Mouse (Mus musculus): ENCODE results near the gene Lipc. TPM values are rescaled to one million over a fixed set of nuclear protein-coding genes. Genes with fewer than 3 reads are reported as not detected.
A peak's percentile ranks its signal among the peaks of the same experiment; 100 is the strongest.

The Lipc gene
- polyA plus RNA-seq, 1 experiment from 2014 or later, result not detected

DNA sequence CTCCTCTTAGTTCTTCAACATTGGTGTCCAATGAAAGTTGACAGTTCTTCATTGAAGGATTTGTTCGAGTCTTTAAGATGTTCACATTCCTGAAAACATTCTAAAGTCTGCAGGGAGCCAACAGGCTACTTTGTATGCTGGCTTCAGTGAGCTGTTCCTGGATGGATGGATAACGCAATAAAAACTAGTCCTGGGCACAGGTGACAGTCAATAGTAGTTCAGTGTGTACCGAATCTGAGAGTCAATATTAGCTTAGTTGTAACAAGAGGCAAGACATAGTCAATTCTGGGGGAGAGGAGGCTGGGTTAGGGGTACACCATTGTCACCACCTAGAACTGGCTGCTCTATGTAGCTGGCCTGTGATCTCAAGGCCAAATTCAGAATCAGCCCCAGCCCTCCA is 17.2 kb upstream of the Lipc start:
- no peaks in the 10 kb centered on the region for H3K4me1 ChIP-seq (replicated peaks)
- no peaks in the 10 kb centered on the region for H3K9me3 ChIP-seq
- 78% methylated on average over 3 of the region's 3 CpGs for WGBS
- no peak overlapping the region for H3K4me2 ChIP-seq
- H3K27ac ChIP-seq (replicated peaks), result no peak overlapping the region
- no peaks in the 10 kb centered on the region for H3K27me3 ChIP-seq
- no peak overlapping the region for H3K9ac ChIP-seq
- H3K36me3 ChIP-seq, result no peaks in the 10 kb centered on the region
- no peak for ATAC-seq (ENCODE audit: low FRiP score, low read depth)
- no peak overlapping the region for H3K4me3 ChIP-seq

DNA sequence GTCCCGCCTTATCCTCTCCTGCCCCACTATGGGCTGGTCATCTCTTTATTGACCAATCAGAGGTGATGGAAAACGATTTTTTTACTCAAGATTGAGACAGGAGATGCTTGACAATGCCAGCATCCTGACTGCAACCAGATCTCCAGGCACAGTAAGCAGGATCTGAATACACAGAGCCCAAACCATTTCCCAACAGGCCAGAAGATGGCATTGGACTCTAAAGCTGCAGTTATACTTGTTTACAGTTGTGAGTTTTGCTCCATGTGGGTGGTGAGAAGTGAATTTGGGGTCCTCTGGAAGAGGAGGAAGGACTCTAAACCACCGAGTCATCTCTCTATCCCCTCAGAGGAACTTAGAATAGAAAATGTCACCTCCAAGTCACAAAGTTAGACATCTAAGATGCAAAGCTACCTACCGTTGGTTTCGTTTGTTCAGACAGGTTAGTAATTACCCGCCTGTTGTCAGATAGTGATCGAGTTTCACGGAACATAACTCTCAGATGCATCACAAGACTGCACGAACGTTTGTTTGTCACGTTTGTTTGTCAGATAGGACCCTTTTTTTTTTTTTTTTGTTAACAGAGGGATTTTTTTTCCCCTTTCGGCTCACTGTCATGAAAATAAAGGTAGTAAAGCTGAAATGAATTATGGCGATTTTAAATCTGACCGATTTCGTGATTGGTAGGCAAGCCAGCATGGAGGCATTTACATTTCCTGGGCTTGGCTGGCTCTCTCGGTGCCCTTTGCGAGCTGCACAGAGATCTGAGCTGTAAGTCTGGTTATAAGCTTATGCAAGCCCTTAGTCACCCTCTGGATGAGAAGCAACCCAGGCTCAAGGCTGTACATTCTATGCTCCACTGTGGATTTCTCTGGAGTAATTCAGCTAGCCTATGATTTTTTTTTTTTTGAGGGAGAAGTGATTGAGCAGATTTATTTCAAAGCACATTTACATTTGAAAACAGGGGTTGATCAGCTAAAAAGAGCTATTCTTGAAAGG is 14.3 kb upstream of the Lipc start:
- no peaks in the 10 kb centered on the region for H3K36me3 ChIP-seq
- WGBS, result 77% methylated on average over 17 of the region's 17 CpGs
- H3K4me2 ChIP-seq, result no peak overlapping the region
- H3K4me3 ChIP-seq, result no peak overlapping the region
- no peaks in the 10 kb centered on the region for H3K9me3 ChIP-seq
- H3K27ac ChIP-seq (replicated peaks), result no peak overlapping the region
- no peak for ATAC-seq (ENCODE audit: low FRiP score, low read depth)
- no peaks in the 10 kb centered on the region for H3K27me3 ChIP-seq
- H3K4me1 ChIP-seq (replicated peaks), result peaks cover 6% of the 10 kb centered on the region; the same call in 1 of the 2 replicates
- H3K9ac ChIP-seq, result no peak overlapping the region

DNA sequence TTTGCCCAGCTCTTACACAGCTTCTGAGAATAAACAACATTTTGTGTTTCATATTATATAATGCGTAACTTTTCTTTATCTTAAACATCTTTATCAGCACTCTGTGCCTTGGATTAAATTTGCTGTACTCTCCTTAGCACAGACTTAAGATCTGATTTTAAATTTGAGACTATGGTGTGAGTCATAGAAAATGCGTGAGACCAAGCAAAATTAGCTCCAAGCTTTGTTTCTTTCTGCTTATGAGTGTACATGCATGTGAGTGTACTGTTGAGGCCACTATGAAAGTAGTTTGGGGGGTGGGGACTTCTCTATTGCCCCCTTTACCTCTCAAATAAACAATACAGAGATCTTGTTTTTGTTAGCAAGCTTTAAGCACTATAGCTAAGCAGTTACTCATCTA is 13.4 kb upstream of the Lipc start:
- 98% methylated on average over 2 of the region's 2 CpGs for WGBS
- Histone ChIP-seq H3K9me3 (no peaks in the 10 kb centered on the region), H3K27ac (replicated peaks) (no peak overlapping the region), H3K9ac (no peak overlapping the region), H3K4me1 (replicated peaks) (peaks cover 6% of the 10 kb centered on the region; the same call in 1 of the 2 replicates), H3K27me3 (no peaks in the 10 kb centered on the region), H3K4me3 (no peak overlapping the region), H3K4me2 (no peak overlapping the region), H3K36me3 (no peaks in the 10 kb centered on the region)
- no peak for ATAC-seq (ENCODE audit: low FRiP score, low read depth)

DNA sequence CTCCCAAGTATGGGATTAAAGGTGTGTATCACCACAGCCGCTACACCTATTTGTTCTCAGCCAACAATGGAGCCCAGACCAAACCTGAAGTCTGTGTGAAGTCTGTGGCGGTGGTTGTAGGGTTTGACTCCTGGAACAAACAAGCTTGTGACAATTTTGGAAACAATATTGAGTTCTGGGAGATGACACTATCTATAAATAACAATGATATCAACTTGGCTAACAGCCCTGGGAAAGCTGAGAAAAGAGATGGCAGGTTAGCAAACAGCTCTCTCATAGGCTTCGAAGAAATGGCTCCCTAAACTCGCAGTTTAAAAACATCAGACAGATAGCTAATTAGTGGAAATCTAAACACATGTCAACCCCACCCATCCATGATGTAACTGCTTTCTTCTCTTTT is 13.0 kb upstream of the Lipc start:
- Histone ChIP-seq H3K9me3 (no peaks in the 10 kb centered on the region), H3K27me3 (no peaks in the 10 kb centered on the region), H3K4me2 (no peak overlapping the region), H3K4me3 (no peak overlapping the region), H3K27ac (replicated peaks) (no peak overlapping the region), H3K9ac (no peak overlapping the region), H3K4me1 (replicated peaks) (peaks cover 6% of the 10 kb centered on the region; the same call in 1 of the 2 replicates), H3K36me3 (no peaks in the 10 kb centered on the region)
- ATAC-seq (ENCODE audit: low FRiP score, low read depth), result no peak
- 90% methylated on average over 4 of the region's 4 CpGs for WGBS

DNA sequence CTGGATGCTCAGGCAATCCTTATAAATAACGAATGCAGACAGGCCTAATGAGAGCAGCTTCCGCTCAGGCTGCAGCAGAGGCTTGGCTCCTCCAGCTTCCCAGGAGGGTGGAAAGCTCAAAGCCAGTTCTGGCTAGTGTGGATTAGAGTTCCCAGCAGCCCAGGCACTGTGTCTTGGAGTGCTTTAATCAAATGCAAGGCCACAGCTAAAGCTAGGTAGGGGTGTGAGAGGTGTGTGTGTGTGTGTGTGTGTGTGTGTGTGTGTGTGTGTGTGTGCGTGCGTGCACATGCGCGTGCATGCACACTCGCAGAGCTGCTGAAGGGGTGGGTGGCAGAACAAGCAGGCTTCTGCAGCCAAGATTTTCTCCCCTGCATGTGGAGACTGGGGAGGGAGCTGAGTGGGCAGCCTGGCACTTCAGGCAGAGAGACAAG is 11.4 kb upstream of the Lipc start:
- Histone ChIP-seq H3K9me3 (no peaks in the 10 kb centered on the region), H3K4me3 (no peak overlapping the region), H3K4me1 (replicated peaks) (peaks cover 6% of the 10 kb centered on the region; the same call in 1 of the 2 replicates), H3K27ac (replicated peaks) (peak overlapping the region; percentile 3; the same call in 1 of the 2 replicates), H3K4me2 (no peak overlapping the region), H3K36me3 (no peaks in the 10 kb centered on the region), H3K9ac (no peak overlapping the region), H3K27me3 (no peaks in the 10 kb centered on the region)
- 71% methylated on average over 7 of the region's 7 CpGs for WGBS
- ATAC-seq (ENCODE audit: low FRiP score, low read depth), result peak; percentile 73; the same call in 1 of the 2 replicates

DNA sequence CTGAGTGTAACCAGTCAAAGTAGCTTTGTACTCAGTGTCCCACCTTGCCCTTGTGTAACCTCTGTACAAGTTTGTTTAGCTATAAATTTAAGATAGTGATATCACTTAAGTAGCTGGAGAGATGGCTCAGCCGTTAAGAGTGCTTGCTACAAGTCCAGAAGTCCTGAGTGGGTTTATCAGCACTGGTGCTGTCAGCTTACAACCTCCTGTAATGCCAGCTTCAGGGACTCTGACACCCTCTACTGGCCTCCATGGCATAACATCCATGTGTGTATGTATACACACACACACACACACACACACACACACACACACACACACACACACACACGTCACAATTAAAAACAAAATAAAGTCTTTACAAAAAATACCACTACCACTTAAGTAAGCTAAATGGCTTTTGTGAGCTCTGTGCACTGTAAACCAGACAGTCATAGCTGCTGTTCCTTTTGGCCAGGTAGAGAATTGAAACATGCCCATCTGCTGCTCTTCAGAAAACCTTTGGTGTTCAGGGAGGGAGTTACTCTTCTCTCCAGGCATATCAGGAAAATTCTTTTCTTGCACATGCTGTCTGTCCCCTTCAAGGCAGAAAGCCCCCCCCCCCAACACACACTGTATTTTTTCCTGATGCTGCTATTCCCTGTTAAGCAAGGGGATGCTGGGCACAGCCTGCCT is 10.9 kb upstream of the Lipc start:
- Histone ChIP-seq H3K9ac (no peak overlapping the region), H3K9me3 (no peaks in the 10 kb centered on the region), H3K4me2 (no peak overlapping the region), H3K36me3 (no peaks in the 10 kb centered on the region), H3K4me3 (no peak overlapping the region), H3K4me1 (replicated peaks) (peaks cover 6% of the 10 kb centered on the region; the same call in 1 of the 2 replicates), H3K27me3 (no peaks in the 10 kb centered on the region), H3K27ac (replicated peaks) (peak overlapping the region; percentile 3; the same call in 1 of the 2 replicates)
- ATAC-seq (ENCODE audit: low FRiP score, low read depth), result no peak
- 97% methylated on average over 2 of the region's 2 CpGs for WGBS

DNA sequence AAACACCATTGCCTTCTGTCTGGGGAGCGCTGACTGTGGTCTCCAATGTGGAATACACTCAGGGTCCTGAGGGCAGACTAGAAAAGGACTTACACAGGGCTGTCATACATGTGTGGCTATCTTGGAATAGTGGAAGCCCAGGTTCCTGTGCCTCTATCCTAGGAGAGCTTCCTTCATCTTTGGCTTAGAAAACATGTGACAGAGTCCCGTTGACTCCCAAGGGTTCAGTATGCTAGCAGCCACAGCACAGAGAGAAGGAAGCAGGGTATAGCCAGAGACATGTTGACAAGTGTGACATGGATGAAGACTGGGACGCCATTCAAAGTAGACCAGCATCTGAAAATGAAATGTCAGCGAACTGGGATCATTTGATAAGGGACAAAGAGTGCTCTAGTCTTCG is 8.3 kb upstream of the Lipc start:
- no peak overlapping the region for H3K4me2 ChIP-seq
- no peak overlapping the region for H3K27ac ChIP-seq (replicated peaks)
- peaks cover 6% of the 10 kb centered on the region; the same call in 1 of the 2 replicates for H3K4me1 ChIP-seq (replicated peaks)
- no peak overlapping the region for H3K4me3 ChIP-seq
- 92% methylated on average over 5 of the region's 5 CpGs for WGBS
- H3K9me3 ChIP-seq, result no peaks in the 10 kb centered on the region
- no peaks in the 10 kb centered on the region for H3K27me3 ChIP-seq
- H3K9ac ChIP-seq, result no peak overlapping the region
- ATAC-seq (ENCODE audit: low FRiP score, low read depth), result no peak
- no peaks in the 10 kb centered on the region for H3K36me3 ChIP-seq

DNA sequence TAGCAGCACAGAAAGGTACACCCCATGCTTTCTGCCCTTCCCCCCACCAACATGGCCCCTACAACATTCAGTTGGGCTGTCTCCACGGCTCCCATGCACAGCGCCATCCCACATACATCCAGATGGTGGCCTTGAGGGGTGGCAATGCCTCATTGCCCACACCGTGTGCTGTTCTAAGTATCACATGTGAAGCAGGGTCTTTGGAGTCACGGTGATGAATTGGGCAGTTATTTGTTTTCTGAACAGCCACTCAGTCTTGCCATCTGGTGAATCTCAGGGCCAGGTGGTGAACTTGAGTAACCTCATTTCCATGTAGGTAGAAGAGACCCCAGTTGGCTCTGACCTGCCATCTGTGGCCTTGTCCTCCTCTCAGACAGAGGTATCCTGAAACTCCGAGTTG is 7.8 kb upstream of the Lipc start:
- ATAC-seq (ENCODE audit: low FRiP score, low read depth), result peak; percentile 48; the same call in 1 of the 2 replicates

DNA sequence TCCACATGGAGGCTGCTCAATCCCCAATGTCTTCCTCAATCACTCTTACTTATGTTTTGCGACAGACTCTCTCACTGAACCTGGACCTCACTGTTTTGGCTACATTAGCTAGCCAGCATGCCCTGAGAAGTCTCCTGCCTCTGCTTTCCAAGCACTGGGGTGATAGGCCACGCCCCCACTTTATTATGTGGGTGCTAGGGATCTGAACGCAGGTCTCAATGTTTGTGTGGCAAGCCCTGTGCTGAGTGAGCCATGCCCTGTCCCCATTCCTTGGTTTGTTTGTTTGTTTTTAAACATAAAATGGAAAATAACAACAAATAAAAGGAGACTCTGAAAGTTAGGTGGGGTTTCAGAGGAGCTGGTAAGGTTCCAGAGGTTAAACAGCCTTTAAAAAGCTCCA is 7.4 kb upstream of the Lipc start:
- WGBS, result 89% methylated on average over 3 of the region's 3 CpGs
- ATAC-seq (ENCODE audit: low FRiP score, low read depth), result no peak
- peaks cover 6% of the 10 kb centered on the region; the same call in 1 of the 2 replicates for H3K4me1 ChIP-seq (replicated peaks)
- H3K36me3 ChIP-seq, result no peaks in the 10 kb centered on the region
- H3K27ac ChIP-seq (replicated peaks), result no peak overlapping the region
- no peaks in the 10 kb centered on the region for H3K27me3 ChIP-seq
- H3K4me2 ChIP-seq, result no peak overlapping the region
- H3K9ac ChIP-seq, result no peak overlapping the region
- H3K9me3 ChIP-seq, result no peaks in the 10 kb centered on the region
- no peak overlapping the region for H3K4me3 ChIP-seq

More for the DNA sequence above, 7.8 kb upstream of the Lipc start:
- no peaks in the 10 kb centered on the region for H3K9me3 ChIP-seq
- WGBS, result 56% methylated on average over 5 of the region's 5 CpGs
- H3K4me3 ChIP-seq, result no peak overlapping the region
- no peak overlapping the region for H3K27ac ChIP-seq (replicated peaks)
- no peak overlapping the region for H3K4me2 ChIP-seq
- H3K36me3 ChIP-seq, result no peaks in the 10 kb centered on the region
- no peak overlapping the region for H3K9ac ChIP-seq
- peaks cover 6% of the 10 kb centered on the region; the same call in 1 of the 2 replicates for H3K4me1 ChIP-seq (replicated peaks)
- H3K27me3 ChIP-seq, result no peaks in the 10 kb centered on the region

DNA sequence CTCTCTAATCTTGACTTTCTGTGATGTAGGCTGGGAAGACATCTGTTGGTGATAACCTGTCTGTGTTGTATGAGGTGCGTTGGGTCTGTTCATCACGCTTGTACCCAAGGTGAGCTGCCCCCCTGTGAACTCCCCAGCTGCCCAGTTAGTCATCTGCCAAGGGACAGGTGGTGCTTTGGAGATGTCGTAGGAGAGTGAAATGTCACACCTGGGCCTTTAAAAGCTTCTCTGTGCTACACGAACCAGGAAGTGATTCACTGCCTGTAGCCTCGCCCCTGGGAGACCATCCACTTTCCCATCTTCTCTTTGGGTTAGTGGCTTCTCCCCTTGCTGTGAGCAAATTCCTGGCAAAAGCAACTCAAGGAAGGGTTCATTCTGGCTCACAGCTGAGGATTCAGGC is 6.4 kb upstream of the Lipc start:
- Histone ChIP-seq H3K4me1 (replicated peaks) (peaks cover under 1% of the 10 kb centered on the region; the same call in 1 of the 2 replicates), H3K27me3 (no peaks in the 10 kb centered on the region), H3K4me3 (no peak overlapping the region), H3K36me3 (no peaks in the 10 kb centered on the region), H3K4me2 (no peak overlapping the region), H3K27ac (replicated peaks) (no peak overlapping the region), H3K9me3 (no peaks in the 10 kb centered on the region), H3K9ac (no peak overlapping the region)
- WGBS, result 79% methylated on average over 5 of the region's 5 CpGs
- no peak for ATAC-seq (ENCODE audit: low FRiP score, low read depth)

DNA sequence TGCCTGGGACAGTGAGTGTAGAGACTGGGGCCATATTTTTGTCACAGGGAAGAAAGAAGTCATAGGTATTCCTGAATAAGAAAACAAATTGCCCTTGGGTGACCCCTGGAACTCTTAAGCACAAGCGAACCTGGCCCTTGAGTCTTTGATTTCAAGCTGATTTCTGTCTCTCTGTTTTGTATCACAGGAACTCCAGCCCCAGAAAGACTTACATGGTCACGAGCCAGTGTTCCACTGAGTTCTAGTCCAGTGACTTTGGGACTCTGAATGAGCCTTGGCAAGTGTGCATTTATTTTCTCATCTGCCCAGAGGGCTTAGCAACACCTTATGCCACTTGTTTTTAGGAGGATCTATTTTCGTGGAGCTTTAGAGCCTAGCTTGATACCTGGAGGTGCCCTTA is 5.7 kb upstream of the Lipc start:
- H3K9ac ChIP-seq, result no peak overlapping the region
- no peak for ATAC-seq (ENCODE audit: low FRiP score, low read depth)
- 66% methylated on average over 3 of the region's 3 CpGs for WGBS
- H3K4me1 ChIP-seq (replicated peaks), result no peaks in the 10 kb centered on the region
- no peaks in the 10 kb centered on the region for H3K9me3 ChIP-seq
- no peaks in the 10 kb centered on the region for H3K36me3 ChIP-seq
- H3K27me3 ChIP-seq, result no peaks in the 10 kb centered on the region
- no peak overlapping the region for H3K4me3 ChIP-seq
- H3K4me2 ChIP-seq, result no peak overlapping the region
- no peak overlapping the region for H3K27ac ChIP-seq (replicated peaks)

DNA sequence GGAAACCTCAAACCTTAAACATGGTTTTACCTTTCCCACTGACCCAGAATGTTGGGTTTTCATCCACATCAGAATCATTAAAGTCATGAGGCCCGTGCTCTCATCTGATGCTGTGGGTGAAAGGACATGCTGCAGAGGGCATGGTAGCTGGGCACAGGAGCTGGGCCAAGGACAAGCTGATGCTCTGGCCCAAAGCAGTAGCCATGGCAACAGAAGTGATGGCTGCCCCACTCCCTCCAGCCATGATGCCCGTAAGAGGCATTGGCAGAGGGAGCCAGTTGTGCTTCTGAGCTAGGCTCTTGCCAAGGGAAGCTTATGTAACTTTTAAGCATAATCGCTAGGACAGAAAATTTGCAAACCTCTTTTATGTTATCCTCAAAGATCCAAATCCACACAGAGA is 2.2 kb upstream of the Lipc start:
- Histone ChIP-seq H3K4me1 (replicated peaks) (no peaks in the 10 kb centered on the region), H3K4me3 (no peak overlapping the region), H3K27me3 (no peaks in the 10 kb centered on the region), H3K9ac (no peak overlapping the region), H3K36me3 (no peaks in the 10 kb centered on the region), H3K9me3 (no peaks in the 10 kb centered on the region), H3K27ac (replicated peaks) (no peak overlapping the region), H3K4me2 (no peak overlapping the region)
- no peak for ATAC-seq (ENCODE audit: low FRiP score, low read depth)
- WGBS, result 69% methylated on average over 3 of the region's 3 CpGs
